Mouse (Mus musculus) heart, embryonic 15.5 days (tissue): ENCODE data around the gene Esr2. TPM values are rescaled to one million over a fixed set of nuclear protein-coding genes. Genes with fewer than 3 reads are reported as not detected.
A peak's percentile ranks its signal among the peaks of the same experiment; 100 is the strongest.
"Not testable (repeated sequence)": the region's sequence is repeated elsewhere in the genome, so short reads cannot be mapped to it uniquely, and the experiment has no call there.

Source experiments
- ATAC-seq: fragments of 200-750 bp; cut with Nextera tagmentation; replicated peaks from 2 replicates; pipeline ENCODE4 v1.8.0; 2017; ENCODE audit warnings: low read depth, moderate TSS enrichment; ENCODE audit not compliant: insufficient number of reproducible peaks, insufficient read depth, low FRiP score
- H3K27ac ChIP-seq: fragments of 300-500 bp; sonication (generic); 2 replicates; pipeline ENCODE4 v1.5.1; 2015; ENCODE audit warnings: mild to moderate bottlenecking, inconsistent platforms
- H3K27me3 ChIP-seq: fragments of 300-500 bp; sonication (generic); 2 replicates; pipeline ENCODE4 v1.6.1; 2015; ENCODE audit warnings: inconsistent platforms
- H3K36me3 ChIP-seq: fragments of 300-500 bp; sonication (generic); 2 replicates; pipeline ENCODE4 v1.6.1; 2015; ENCODE audit warnings: mild to moderate bottlenecking, inconsistent platforms
- H3K4me1 ChIP-seq: fragments of 300-500 bp; sonication (generic); replicated peaks from 2 replicates; pipeline ENCODE4 v1.6.1; 2015; ENCODE audit warnings: inconsistent platforms
- H3K4me2 ChIP-seq: fragments of 300-500 bp; sonication (generic); 2 replicates; pipeline ENCODE4 v1.6.1; 2015; ENCODE audit warnings: inconsistent platforms, mild to moderate bottlenecking, moderate library complexity
- H3K4me3 ChIP-seq: fragments of 300-500 bp; sonication (generic); 2 replicates; pipeline ENCODE4 v1.5.1; 2015; ENCODE audit warnings: mild to moderate bottlenecking, inconsistent platforms
- H3K9ac ChIP-seq: fragments of 300-500 bp; sonication (generic); 2 replicates; pipeline ENCODE4 v1.6.1; 2015; ENCODE audit warnings: mild to moderate bottlenecking, inconsistent platforms
- H3K9me3 ChIP-seq: fragments of 300-500 bp; sonication (generic); replicated peaks from 2 replicates; pipeline ENCODE4 v1.6.1; 2016; ENCODE audit warnings: inconsistent platforms
- WGBS: fragments of 180-500 bp; shearing (Covaris S2); methylation state at CpG from one replicate; pipeline ENCODE4 v1.1.7; 2015; ENCODE audit warnings: mixed read lengths; 5-methylcytosine and 5-hydroxymethylcytosine counted together
- polyA plus RNA-seq: library from polyadenylated mRNA; unstranded; fragments of >200 nt; fragmentation: Nextera tagmentation; extraction: Ambion mirVana; gene quantifications from 2 replicates; pipeline ENCODE4 v1.2.1, GENCODE M21; 2015

The Esr2 gene
- polyA plus RNA-seq, 1 experiment from 2014 or later = 0.28 TPM

DNA sequence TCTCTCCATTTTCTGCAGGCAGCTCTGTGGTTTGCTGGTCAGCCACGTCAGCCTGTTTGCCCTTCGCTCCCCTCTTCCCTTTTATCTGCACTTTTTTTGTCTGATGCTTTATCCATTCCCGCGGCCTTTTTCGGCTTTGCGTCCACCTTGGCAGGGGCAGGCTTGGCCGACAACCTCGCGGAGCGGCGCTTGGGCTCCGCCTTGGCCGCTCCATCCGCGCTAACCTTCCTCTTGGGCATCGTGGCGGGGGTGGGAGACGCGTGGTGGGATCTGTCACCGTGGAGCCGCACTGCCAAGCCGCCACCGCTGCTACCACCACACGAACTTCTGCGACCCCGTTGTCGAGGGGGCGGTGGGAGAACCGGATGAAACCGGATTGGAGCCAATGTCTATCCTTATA, 24.7 kb downstream of the Esr2 start:
- H3K27me3 ChIP-seq, H3K9me3 ChIP-seq, H3K4me1 ChIP-seq, ATAC-seq, H3K27ac ChIP-seq, H3K36me3 ChIP-seq: not testable (repeated sequence)
- 5% methylated on average over 30 of the region's 30 CpGs for WGBS
- Histone ChIP-seq H3K4me2 (peak overlapping the region; percentile 69), H3K4me3 (peak overlapping the region; percentile 42), H3K9ac (peak overlapping the region; percentile 40; the same call in 1 of the 2 replicates)

DNA sequence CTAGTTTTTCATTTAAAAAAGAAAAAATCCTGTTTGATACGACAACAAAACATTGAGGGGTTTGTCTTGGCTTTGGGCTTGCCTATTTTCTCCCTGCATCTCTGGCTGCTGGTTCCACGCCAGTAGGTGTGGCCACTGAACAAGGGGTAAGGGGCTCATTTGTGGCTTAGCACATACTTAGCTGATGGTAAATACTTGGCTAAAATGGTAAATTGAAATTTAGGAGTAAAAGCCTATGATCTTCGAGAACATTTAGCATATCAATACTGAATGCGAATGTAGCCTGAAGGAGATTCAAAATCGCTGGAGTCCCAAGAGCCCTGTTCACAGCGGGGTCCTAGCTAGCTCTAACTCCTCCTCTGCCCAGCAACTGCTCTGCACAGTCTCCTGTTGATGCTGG, 40.4 kb downstream of the Esr2 start:
- Histone ChIP-seq H3K36me3 (no peaks in the 10 kb centered on the region), H3K4me3 (no peak overlapping the region), H3K9ac (no peak overlapping the region), H3K27me3 (no peaks in the 10 kb centered on the region), H3K9me3 (no peaks in the 10 kb centered on the region), H3K4me2 (no peak overlapping the region), H3K4me1 (no peaks in the 10 kb centered on the region; the same call in 1 of the 2 replicates), H3K27ac (no peak overlapping the region)
- 52% methylated on average over 6 of the region's 6 CpGs for WGBS
- no peak for ATAC-seq

DNA sequence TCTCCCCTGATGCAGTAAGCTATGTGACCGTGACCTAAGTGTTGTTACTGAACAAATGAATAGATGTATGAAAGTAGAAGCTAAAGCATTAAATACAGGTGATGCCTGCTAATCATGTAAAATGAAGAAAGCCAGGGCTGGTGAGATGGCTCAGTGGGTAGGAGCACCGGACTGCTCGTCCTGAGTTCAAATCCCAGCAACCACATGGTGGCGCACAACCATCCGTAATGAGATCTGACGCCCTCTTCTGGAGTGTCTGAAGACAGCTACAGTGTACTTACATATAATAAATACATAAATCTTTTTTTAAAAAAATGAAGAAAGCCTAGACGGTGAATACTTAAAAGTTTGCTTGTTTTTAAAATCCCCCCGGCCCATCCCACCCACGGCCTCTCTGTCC, 44.0 kb downstream of the Esr2 start:
- H3K27ac ChIP-seq, H3K9me3 ChIP-seq, H3K4me3 ChIP-seq, ATAC-seq, H3K4me1 ChIP-seq, H3K9ac ChIP-seq, H3K27me3 ChIP-seq, H3K36me3 ChIP-seq, H3K4me2 ChIP-seq: not testable (repeated sequence)
- 72% methylated on average over 9 of the region's 9 CpGs for WGBS

DNA sequence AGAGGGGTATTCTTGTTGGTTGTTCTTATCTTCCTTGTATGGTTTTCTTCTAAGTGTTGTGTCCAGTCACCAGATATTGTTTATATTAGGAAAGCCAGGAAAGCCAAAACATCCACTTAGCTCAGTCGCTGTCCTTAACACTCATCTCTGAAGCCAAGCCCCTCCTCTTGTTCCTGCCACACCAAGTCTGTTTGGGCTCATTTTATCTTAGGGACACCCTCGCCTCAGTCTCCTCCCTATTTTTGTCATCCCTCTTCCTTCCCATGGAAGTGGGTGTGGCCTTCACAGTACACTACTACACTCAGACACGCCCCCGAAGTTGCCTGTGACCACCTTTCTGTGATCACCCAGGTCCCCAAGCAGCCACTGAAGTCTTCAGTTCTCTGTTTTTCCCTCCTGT, 44.5 kb downstream of the Esr2 start:
- H3K4me3 ChIP-seq = no peak overlapping the region
- H3K9ac ChIP-seq = no peak overlapping the region
- no peak overlapping the region for H3K27ac ChIP-seq
- ATAC-seq = peak; percentile 31; the same call in 1 of the 2 replicates
- peaks cover 3% of the 10 kb centered on the region; the same call in 1 of the 2 replicates for H3K4me1 ChIP-seq
- H3K4me2 ChIP-seq = no peak overlapping the region
- H3K36me3 ChIP-seq = no peaks in the 10 kb centered on the region
- no peaks in the 10 kb centered on the region for H3K9me3 ChIP-seq
- WGBS = 58% methylated on average over 4 of the region's 4 CpGs
- H3K27me3 ChIP-seq = no peaks in the 10 kb centered on the region

DNA sequence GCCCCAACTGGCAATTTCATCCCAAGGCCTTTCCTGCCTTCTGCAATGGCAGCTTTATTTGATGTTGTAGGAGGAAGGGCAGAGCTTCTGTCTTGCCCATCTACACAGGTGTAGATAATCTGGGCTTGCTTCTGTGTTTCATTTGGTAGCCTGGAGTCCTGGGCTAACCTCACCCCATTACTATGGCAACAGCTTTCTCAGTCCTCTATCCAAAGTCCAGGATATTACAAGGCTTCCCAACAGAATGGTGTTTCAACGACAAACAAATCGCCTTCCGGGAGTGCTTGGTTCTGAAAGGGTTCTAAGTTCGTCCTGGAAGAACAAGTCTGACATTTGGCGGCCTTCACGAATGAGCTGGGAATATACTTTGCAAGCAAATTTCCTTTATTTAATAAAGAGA, 46.2 kb downstream of the Esr2 start:
- H3K9me3 ChIP-seq = no peaks in the 10 kb centered on the region
- H3K4me3 ChIP-seq = no peak overlapping the region
- H3K36me3 ChIP-seq = no peaks in the 10 kb centered on the region
- H3K4me2 ChIP-seq = no peak overlapping the region
- peaks cover 3% of the 10 kb centered on the region; the same call in 1 of the 2 replicates for H3K4me1 ChIP-seq
- WGBS = 87% methylated on average over 6 of the region's 6 CpGs
- no peak overlapping the region for H3K27ac ChIP-seq
- no peaks in the 10 kb centered on the region for H3K27me3 ChIP-seq
- ATAC-seq = no peak
- no peak overlapping the region for H3K9ac ChIP-seq

DNA sequence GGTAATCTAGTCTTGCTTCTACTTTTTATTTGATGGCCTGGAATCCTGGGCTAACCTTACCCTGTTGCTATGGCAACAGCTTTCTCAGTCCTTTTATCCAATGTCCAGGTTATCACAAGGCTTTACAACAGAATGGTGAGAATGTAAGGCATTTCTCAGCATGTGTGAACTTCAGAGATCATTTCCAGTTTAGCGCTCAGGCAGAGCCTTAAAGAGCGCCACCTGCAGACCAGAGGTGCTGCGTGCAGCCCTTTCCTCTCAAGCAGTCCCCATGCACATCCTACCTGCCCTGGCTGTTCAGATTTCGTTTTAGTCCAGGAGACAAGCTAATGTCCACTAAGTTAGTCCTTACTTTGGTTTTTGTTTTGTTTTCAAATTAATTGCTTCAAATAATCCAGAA, 46.8 kb downstream of the Esr2 start:
- WGBS = 23% methylated on average over 4 of the region's 4 CpGs
- no peak for ATAC-seq
- no peak overlapping the region for H3K4me2 ChIP-seq

DNA sequence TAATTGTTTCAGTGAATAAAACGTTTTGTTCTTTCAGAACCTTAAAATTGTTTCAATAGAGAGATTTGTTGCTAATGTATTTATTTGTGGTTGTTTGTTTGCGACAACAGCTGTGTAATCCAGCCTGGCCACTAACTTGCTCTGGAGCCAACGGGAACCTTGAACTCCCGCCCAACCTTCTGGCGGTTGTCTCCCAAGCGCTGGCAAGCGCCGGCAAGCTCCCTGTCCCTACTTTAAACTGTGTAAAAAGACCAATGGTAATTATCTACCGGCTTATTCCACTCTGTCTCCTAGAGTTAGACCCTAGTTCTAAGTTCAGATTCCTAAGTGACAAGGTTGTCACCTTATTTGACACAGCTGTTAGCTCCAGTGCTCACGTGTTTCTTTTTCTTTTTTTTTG, 48.2 kb downstream of the Esr2 start:
- Histone ChIP-seq H3K27ac (no peak overlapping the region), H3K9me3 (no peaks in the 10 kb centered on the region), H3K36me3 (no peaks in the 10 kb centered on the region), H3K4me1 (peaks cover 3% of the 10 kb centered on the region; the same call in 1 of the 2 replicates), H3K9ac (no peak overlapping the region), H3K27me3 (no peaks in the 10 kb centered on the region), H3K4me2 (no peak overlapping the region), H3K4me3 (no peak overlapping the region)
- 81% methylated on average over 10 of the region's 10 CpGs for WGBS
- ATAC-seq = no peak

More for the DNA sequence above, 46.8 kb downstream of the Esr2 start:
- H3K36me3 ChIP-seq = no peaks in the 10 kb centered on the region
- H3K27ac ChIP-seq = no peak overlapping the region
- H3K4me3 ChIP-seq = no peak overlapping the region
- H3K4me1 ChIP-seq = peaks cover 3% of the 10 kb centered on the region; the same call in 1 of the 2 replicates
- no peak overlapping the region for H3K9ac ChIP-seq
- no peaks in the 10 kb centered on the region for H3K27me3 ChIP-seq
- H3K9me3 ChIP-seq = no peaks in the 10 kb centered on the region

DNA sequence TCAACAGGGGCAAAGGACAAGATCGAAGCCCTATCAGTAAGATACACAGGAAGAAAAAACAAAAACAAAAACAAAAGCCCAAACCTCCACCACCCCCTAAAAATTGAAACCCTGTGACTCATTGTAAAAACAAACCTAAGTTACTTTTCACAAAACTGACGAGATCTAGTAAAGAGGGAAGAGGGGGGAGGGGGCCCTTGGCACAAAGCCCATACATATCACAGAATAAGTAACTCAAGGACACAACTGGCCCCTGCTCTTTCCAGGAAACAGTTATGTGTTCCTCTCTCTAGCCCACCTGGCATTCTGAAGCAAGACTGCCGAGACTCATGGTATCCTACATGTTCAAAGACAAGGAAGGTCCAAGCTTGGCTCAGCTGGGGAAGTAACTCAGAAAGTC, 48.8 kb downstream of the Esr2 start:
- Histone ChIP-seq H3K27me3 (no peaks in the 10 kb centered on the region), H3K9me3 (no peaks in the 10 kb centered on the region), H3K4me1 (peaks cover 3% of the 10 kb centered on the region; the same call in 1 of the 2 replicates), H3K36me3 (no peaks in the 10 kb centered on the region), H3K27ac (no peak overlapping the region), H3K4me2 (no peak overlapping the region), H3K4me3 (no peak overlapping the region), H3K9ac (no peak overlapping the region)
- ATAC-seq = no peak
- WGBS = 48% methylated on average over 3 of the region's 3 CpGs

DNA sequence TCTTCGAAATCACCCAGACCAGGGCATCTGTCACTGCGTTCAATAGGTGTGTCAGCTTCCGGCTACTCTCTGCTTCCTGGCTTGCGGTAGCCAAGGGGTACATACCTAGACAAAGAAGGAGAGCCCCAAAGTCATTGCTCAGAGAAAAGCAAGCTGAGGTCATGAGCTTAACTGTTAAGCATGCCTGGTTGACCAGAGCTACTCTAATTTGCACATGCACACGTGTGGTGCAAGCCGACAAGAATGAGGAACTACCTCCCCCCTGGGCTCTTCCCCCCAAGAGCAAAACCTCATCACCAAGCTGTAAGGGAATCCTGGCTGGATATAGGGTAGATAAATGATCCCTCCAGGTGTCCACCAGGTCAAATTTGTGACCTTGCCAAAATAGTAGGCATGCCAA, 53.8 kb downstream of the Esr2 start:
- Histone ChIP-seq H3K4me1 (peaks cover 1% of the 10 kb centered on the region; the same call in 1 of the 2 replicates), H3K4me2 (no peak overlapping the region), H3K36me3 (no peaks in the 10 kb centered on the region), H3K4me3 (no peak overlapping the region), H3K27ac (no peak overlapping the region), H3K9me3 (no peaks in the 10 kb centered on the region), H3K9ac (no peak overlapping the region), H3K27me3 (no peaks in the 10 kb centered on the region)
- ATAC-seq = no peak
- 78% methylated on average over 6 of the region's 6 CpGs for WGBS

DNA sequence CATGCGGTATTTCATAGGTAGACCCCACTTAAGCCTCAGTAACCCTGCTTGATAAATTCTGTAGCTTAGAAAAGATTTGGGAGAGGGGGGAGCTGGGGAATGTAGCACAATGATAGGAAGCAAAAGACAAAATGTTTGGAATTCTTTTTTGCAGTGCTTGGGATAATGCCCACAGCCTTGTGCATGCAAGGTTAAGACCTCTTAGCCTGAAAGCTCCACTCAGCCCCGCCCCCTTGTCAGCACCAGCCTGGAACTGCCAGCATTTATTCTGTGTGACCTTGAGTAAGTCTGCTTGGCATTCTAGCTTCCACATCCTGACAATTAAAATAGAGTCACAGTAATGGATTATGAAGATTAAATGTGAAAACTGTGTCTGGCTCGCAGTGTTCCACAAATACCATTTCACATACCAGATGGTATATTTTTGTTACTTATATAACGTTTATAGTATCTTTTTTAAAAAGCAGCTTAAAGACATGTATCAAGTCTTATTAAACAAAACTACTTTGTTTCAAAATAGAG, 59.4 kb downstream of the Esr2 start:
- no peaks in the 10 kb centered on the region for H3K9me3 ChIP-seq
- no peaks in the 10 kb centered on the region for H3K36me3 ChIP-seq
- no peak overlapping the region for H3K4me2 ChIP-seq
- WGBS = 31% methylated on average over 4 of the region's 4 CpGs
- peaks cover 18% of the 10 kb centered on the region for H3K4me1 ChIP-seq
- H3K27ac ChIP-seq = peak overlapping the region; percentile 85
- no peak overlapping the region for H3K9ac ChIP-seq
- H3K27me3 ChIP-seq = no peaks in the 10 kb centered on the region
- H3K4me3 ChIP-seq = no peak overlapping the region
- ATAC-seq = peak; percentile 89

DNA sequence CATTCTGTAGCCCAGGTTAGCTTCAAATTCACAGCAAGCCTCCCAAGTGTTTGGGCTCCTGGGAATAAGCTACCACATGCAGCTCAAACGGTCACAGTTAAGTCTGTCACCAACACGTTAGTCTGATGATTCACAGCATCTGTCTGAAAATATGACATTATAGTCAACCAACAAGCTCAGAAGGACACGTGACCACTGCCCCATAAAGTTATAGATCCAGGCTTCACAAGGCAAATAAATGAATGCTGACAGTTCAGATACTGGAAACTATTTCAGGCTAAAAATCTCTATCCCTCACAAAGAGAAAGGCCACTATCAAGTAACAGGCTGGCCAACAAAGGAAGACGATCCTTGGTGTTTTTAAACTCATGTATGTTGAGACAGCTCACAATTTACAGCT, 60.5 kb downstream of the Esr2 start:
- Histone ChIP-seq H3K4me2 (no peak overlapping the region), H3K4me3 (no peak overlapping the region), H3K36me3 (peaks cover 5% of the 10 kb centered on the region; the same call in 1 of the 2 replicates), H3K9me3 (no peaks in the 10 kb centered on the region), H3K27me3 (no peaks in the 10 kb centered on the region), H3K4me1 (peaks cover 18% of the 10 kb centered on the region), H3K27ac (peak overlapping the region; percentile 85; the same call in 1 of the 2 replicates), H3K9ac (no peak overlapping the region)
- ATAC-seq = no peak
- 64% methylated on average over 4 of the region's 4 CpGs for WGBS

DNA sequence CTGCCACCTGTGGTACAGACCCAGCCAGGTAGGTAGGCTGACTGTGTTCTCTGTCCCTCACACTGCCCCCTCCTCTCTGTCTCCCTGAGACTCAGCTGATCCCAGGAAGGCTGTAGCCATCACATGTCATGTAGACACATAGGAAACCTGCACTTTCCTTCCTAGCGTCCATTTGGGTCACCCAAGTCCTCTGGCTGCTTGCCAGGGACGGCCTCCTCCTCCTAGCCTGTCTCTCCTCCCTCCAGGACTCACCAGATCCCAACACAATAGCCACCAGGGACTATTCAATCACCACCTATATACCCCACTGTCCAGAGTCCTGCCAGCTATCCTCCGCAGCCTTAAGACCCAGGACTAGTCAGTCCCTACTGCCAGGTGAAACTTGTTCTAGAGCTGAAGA, 66.0 kb downstream of the Esr2 start:
- Histone ChIP-seq H3K27me3 (no peaks in the 10 kb centered on the region), H3K9ac (no peak overlapping the region), H3K9me3 (no peaks in the 10 kb centered on the region), H3K4me3 (no peak overlapping the region), H3K4me1 (0 out of 2 replicates have a peak, but pooled peaks cover 3% of the 10 kb centered on the region), H3K36me3 (peaks cover 42% of the 10 kb centered on the region), H3K4me2 (no peak overlapping the region), H3K27ac (no peak overlapping the region)
- 63% methylated on average over 3 of the region's 3 CpGs for WGBS
- ATAC-seq = 0 out of 2 replicates have a peak, but pooled peaks have one; percentile 22
